Comparison of ENCODE assay signal across 8 mouse cellular contexts in genomic region chr4:100214324-100215215, GRCm38 (mm10).
A peak's percentile ranks its signal among the peaks of the same experiment; 100 is the strongest.
DNase-seq lines count a peak whose midpoint lies in the region; ATAC-seq and TF ChIP-seq lines count a peak whose summit lies in the region.

No protein-coding gene starts in this region.

- peak; percentile 76 for TF ChIP-seq CTCF in layer of hippocampus, adult 2 months (conservative IDR thresholded peaks at IDR 0.05)

- H3K27ac ChIP-seq in layer of hippocampus, adult 2 months: no peak overlapping the region
- H3K27ac ChIP-seq in hindbrain, embryonic 13.5 days: no peak overlapping the region

- no peak overlapping the region for H3K4me2 ChIP-seq in hindbrain, embryonic 13.5 days

- no peak overlapping the region for H3K9ac ChIP-seq in hindbrain, embryonic 13.5 days

- ATAC-seq in frontal cortex, adult (ENCODE audit: low TSS enrichment): no peak
- no peak for ATAC-seq in hindbrain, embryonic 13.5 days (ENCODE audit: low FRiP score)

- H3K4me3 ChIP-seq in layer of hippocampus, adult 2 months: no peak overlapping the region
- no peak overlapping the region for H3K4me3 ChIP-seq in hindbrain, embryonic 13.5 days

- DNase-seq in layer of hippocampus, adult 2 months (ENCODE audit: low spot score in 2 of 2): no peak
- DNase-seq in layer of hippocampus, postnatal 36 days: no peak
- peak; percentile 43 to 49 for DNase-seq in adrenal gland, adult 18-20 months (ENCODE audit: low spot score in 2 of 2)
- DNase-seq in fat pad, adult 2 months (ENCODE audit: extremely low read depth, low read depth, low spot score): peak; percentile 74
- peak; percentile 50 for DNase-seq in kidney, postnatal 14 days
- DNase-seq in lung, postnatal 25 days (ENCODE audit: low spot score): peak; percentile 39

- no peaks in the 10 kb centered on the region for H3K9me3 ChIP-seq in hindbrain, embryonic 13.5 days

- WGBS in hindbrain, embryonic 13.5 days: 69% methylated on average over 13 of the region's 13 CpGs

- H3K36me3 ChIP-seq in hindbrain, embryonic 13.5 days: no peaks in the 10 kb centered on the region

- no peaks in the 10 kb centered on the region for H3K27me3 ChIP-seq in hindbrain, embryonic 13.5 days

- no peaks in the 10 kb centered on the region for H3K4me1 ChIP-seq in hindbrain, embryonic 13.5 days (replicated peaks)

Comparison
In these comparisons a context has a peak if more than half of its experiments do, and no peak if none do; other contexts are left out.
1. DNase-seq: peak in adrenal gland, adult 18-20 months (2 of 2), fat pad, adult 2 months (single experiment), kidney, postnatal 14 days (single experiment) and lung, postnatal 25 days (single experiment); none in layer of hippocampus, adult 2 months (0 of 2) and layer of hippocampus, postnatal 36 days (0 of 2).